Mouse (Mus musculus) forebrain, embryonic 15.5 days (tissue): ENCODE data around the gene Klhl21. TPM values are rescaled to one million over a fixed set of nuclear protein-coding genes. Genes with fewer than 3 reads are reported as not detected.

Experiments used
- ATAC-seq: fragments of 200-750 bp; cut with Nextera tagmentation; replicated peaks from 2 replicates; pipeline ENCODE4 v1.8.0; 2017; ENCODE audit warnings: mild to moderate bottlenecking, moderate TSS enrichment, moderate library complexity
- H3K27ac ChIP-seq: fragments of 300-500 bp; sonication (generic); replicated peaks from 2 replicates; pipeline ENCODE4 v1.5.1; 2015; ENCODE audit warnings: mild to moderate bottlenecking, inconsistent platforms
- H3K27me3 ChIP-seq: fragments of 300-500 bp; sonication (generic); 2 replicates; pipeline ENCODE4 v1.6.1; 2015; ENCODE audit warnings: inconsistent platforms
- H3K36me3 ChIP-seq: fragments of 300-500 bp; sonication (generic); 2 replicates; pipeline ENCODE4 v1.6.1; 2015; ENCODE audit warnings: mild to moderate bottlenecking, inconsistent platforms
- H3K4me1 ChIP-seq: fragments of 300-500 bp; sonication (generic); 2 replicates; pipeline ENCODE4 v1.6.1; 2015; ENCODE audit warnings: inconsistent platforms
- H3K4me2 ChIP-seq: fragments of 300-500 bp; sonication (generic); replicated peaks from 2 replicates; pipeline ENCODE4 v1.6.1; 2015; ENCODE audit warnings: mild to moderate bottlenecking, inconsistent platforms
- H3K4me3 ChIP-seq: fragments of 300-500 bp; sonication (generic); 2 replicates; pipeline ENCODE4 v1.5.1; 2015; ENCODE audit warnings: mild to moderate bottlenecking, inconsistent platforms
- H3K9ac ChIP-seq: fragments of 300-500 bp; sonication (generic); replicated peaks from 2 replicates; pipeline ENCODE4 v1.6.1; 2015; ENCODE audit warnings: mild to moderate bottlenecking, inconsistent platforms
- H3K9me3 ChIP-seq: fragments of 300-500 bp; sonication (generic); 2 replicates; pipeline ENCODE4 v1.6.1; 2016; ENCODE audit warnings: inconsistent platforms
- WGBS: fragments of 180-500 bp; shearing (Covaris S2); methylation state at CpG from one replicate; pipeline ENCODE4 v1.1.7; 2015; ENCODE audit warnings: mixed read lengths; 5-methylcytosine and 5-hydroxymethylcytosine counted together
- polyA plus RNA-seq: library from polyadenylated mRNA; unstranded; fragments of >200 nt; fragmentation: Nextera tagmentation; extraction: Ambion mirVana; gene quantifications from 2 replicates; pipeline ENCODE4 v1.2.1, GENCODE M21; 2015

The Klhl21 gene
- polyA plus RNA-seq, 1 experiment from 2014 or later, result 3.0 TPM

- Histone ChIP-seq H3K4me2 (peak overlapping the region; percentile 57; the same call in 1 of the 2 replicates), H3K4me1 (peaks cover 29% of the 10 kb centered on the region)
- WGBS, result 75% methylated on average over 3 of the region's 3 CpGs
Measured at GRCm38 (mm10) chr4:151997701-151998100, 10.9 kb upstream of the Klhl21 start.

GRCm38 (mm10) chr4:151999481-151999880 is 9.1 kb upstream of the Klhl21 start:
- Histone ChIP-seq H3K36me3 (no peaks in the 10 kb centered on the region), H3K4me3 (no peak overlapping the region), H3K27ac (no peak overlapping the region), H3K27me3 (no peaks in the 10 kb centered on the region), H3K4me1 (peaks cover 14% of the 10 kb centered on the region), H3K9me3 (no peaks in the 10 kb centered on the region), H3K4me2 (no peak overlapping the region), H3K9ac (no peak overlapping the region)
- WGBS, result 66% methylated on average over 3 of the region's 3 CpGs
- no peak for ATAC-seq

More at GRCm38 (mm10) chr4:151997701-151998100, 10.9 kb upstream of the Klhl21 start:
- H3K9ac ChIP-seq, result no peak overlapping the region
- H3K27ac ChIP-seq, result no peak overlapping the region
- no peak for ATAC-seq
- H3K27me3 ChIP-seq, result no peaks in the 10 kb centered on the region
- H3K36me3 ChIP-seq, result no peaks in the 10 kb centered on the region
- H3K9me3 ChIP-seq, result no peaks in the 10 kb centered on the region
- peak overlapping the region; percentile 99; the same call in 1 of the 2 replicates for H3K4me3 ChIP-seq

GRCm38 (mm10) chr4:152000906-152001305 is 7.7 kb upstream of the Klhl21 start:
- no peak for ATAC-seq
- Histone ChIP-seq H3K9me3 (no peaks in the 10 kb centered on the region), H3K9ac (no peak overlapping the region), H3K4me3 (no peak overlapping the region), H3K36me3 (no peaks in the 10 kb centered on the region), H3K4me1 (peaks cover 10% of the 10 kb centered on the region), H3K27ac (no peak overlapping the region), H3K27me3 (no peaks in the 10 kb centered on the region), H3K4me2 (no peak overlapping the region)
- WGBS, result 46% methylated on average over 4 of the region's 4 CpGs

- 73% methylated on average over 4 of the region's 4 CpGs for WGBS
- Histone ChIP-seq H3K9me3 (no peaks in the 10 kb centered on the region), H3K27me3 (peaks cover 1% of the 10 kb centered on the region; the same call in 1 of the 2 replicates), H3K4me1 (peaks cover 10% of the 10 kb centered on the region), H3K36me3 (no peaks in the 10 kb centered on the region), H3K4me2 (no peak overlapping the region), H3K27ac (no peak overlapping the region), H3K4me3 (no peak overlapping the region), H3K9ac (no peak overlapping the region)
- no peak for ATAC-seq
Measured at GRCm38 (mm10) chr4:152001335-152001734, 7.3 kb upstream of the Klhl21 start.

- H3K27ac ChIP-seq, result no peak overlapping the region
Measured at GRCm38 (mm10) chr4:152002063-152002462, 6.5 kb upstream of the Klhl21 start.

GRCm38 (mm10) chr4:152006137-152006536 is 2.5 kb upstream of the Klhl21 start:
- Histone ChIP-seq H3K4me2 (no peak overlapping the region), H3K4me1 (peaks cover 31% of the 10 kb centered on the region), H3K9me3 (no peaks in the 10 kb centered on the region), H3K4me3 (no peak overlapping the region), H3K27me3 (peaks cover 22% of the 10 kb centered on the region), H3K36me3 (no peaks in the 10 kb centered on the region), H3K27ac (no peak overlapping the region), H3K9ac (no peak overlapping the region)
- ATAC-seq, result no peak
- 76% methylated on average over 6 of the region's 6 CpGs for WGBS

More at GRCm38 (mm10) chr4:152002063-152002462, 6.5 kb upstream of the Klhl21 start:
- Histone ChIP-seq H3K4me2 (no peak overlapping the region), H3K9ac (no peak overlapping the region), H3K27me3 (peaks cover 9% of the 10 kb centered on the region), H3K36me3 (no peaks in the 10 kb centered on the region), H3K4me1 (peaks cover 8% of the 10 kb centered on the region), H3K9me3 (no peaks in the 10 kb centered on the region), H3K4me3 (no peak overlapping the region)
- 95% methylated on average over 3 of the region's 3 CpGs for WGBS
- ATAC-seq, result no peak

GRCm38 (mm10) chr4:152006812-152007211 is 1.8 kb upstream of the Klhl21 start:
- no peak overlapping the region for H3K4me3 ChIP-seq
- H3K36me3 ChIP-seq, result no peaks in the 10 kb centered on the region
- no peaks in the 10 kb centered on the region for H3K9me3 ChIP-seq
- no peak for ATAC-seq
- H3K4me1 ChIP-seq, result peaks cover 31% of the 10 kb centered on the region
- peaks cover 22% of the 10 kb centered on the region for H3K27me3 ChIP-seq
- WGBS, result 27% methylated on average over 3 of the region's 3 CpGs
- H3K9ac ChIP-seq, result no peak overlapping the region
- no peak overlapping the region for H3K4me2 ChIP-seq
- no peak overlapping the region for H3K27ac ChIP-seq

- no peak overlapping the region for H3K9ac ChIP-seq
- 4% methylated on average over 8 of the region's 8 CpGs for WGBS
Measured at GRCm38 (mm10) chr4:152007481-152008147, 989 bp upstream of the Klhl21 start.

GRCm38 (mm10) chr4:152008148-152008500 is 479 bp upstream of the Klhl21 start:
- Histone ChIP-seq H3K27ac (0 out of 2 replicates have a peak overlapping the region, but pooled peaks have one; percentile 9), H3K9ac (peak overlapping the region; percentile 46), H3K4me3 (peak overlapping the region; percentile 78), H3K4me2 (peak overlapping the region; percentile 94), H3K9me3 (no peaks in the 10 kb centered on the region), H3K4me1 (peaks cover 31% of the 10 kb centered on the region), H3K27me3 (peaks cover 22% of the 10 kb centered on the region), H3K36me3 (no peaks in the 10 kb centered on the region)
- no peak for ATAC-seq
- WGBS, result 2% methylated on average over 14 of the region's 14 CpGs

More at GRCm38 (mm10) chr4:152007481-152008147, 989 bp upstream of the Klhl21 start:
- Histone ChIP-seq H3K4me3 (peak overlapping the region; percentile 78), H3K27me3 (peaks cover 22% of the 10 kb centered on the region), H3K4me2 (peak overlapping the region; percentile 94), H3K27ac (no peak overlapping the region), H3K4me1 (peaks cover 31% of the 10 kb centered on the region), H3K9me3 (no peaks in the 10 kb centered on the region), H3K36me3 (no peaks in the 10 kb centered on the region)
- no peak for ATAC-seq

GRCm38 (mm10) chr4:152009076-152010051 is 761 bp downstream of the Klhl21 start:
- Histone ChIP-seq H3K4me1 (peaks cover 31% of the 10 kb centered on the region), H3K9ac (peak overlapping the region; percentile 46), H3K36me3 (no peaks in the 10 kb centered on the region; the same call in 1 of the 2 replicates), H3K9me3 (no peaks in the 10 kb centered on the region), H3K27me3 (peaks cover 22% of the 10 kb centered on the region), H3K4me2 (peak overlapping the region; percentile 94), H3K4me3 (peak overlapping the region; percentile 78), H3K27ac (peak overlapping the region; percentile 62)
- under 1% methylated on average over 115 of the region's 115 CpGs for WGBS
- ATAC-seq, result peak; percentile 79

GRCm38 (mm10) chr4:152010091-152010706 is 1.6 kb downstream of the Klhl21 start:
- no peak for ATAC-seq
- Histone ChIP-seq H3K4me2 (peak overlapping the region; percentile 94), H3K9ac (peak overlapping the region; percentile 46), H3K4me3 (peak overlapping the region; percentile 78), H3K27me3 (peaks cover 22% of the 10 kb centered on the region), H3K36me3 (no peaks in the 10 kb centered on the region; the same call in 1 of the 2 replicates), H3K4me1 (peaks cover 31% of the 10 kb centered on the region), H3K27ac (no peak overlapping the region), H3K9me3 (no peaks in the 10 kb centered on the region)
- WGBS, result 3% methylated on average over 10 of the region's 10 CpGs
